Mouse (Mus musculus) frontal cortex, adult 2 months (tissue): ENCODE measurements around the gene Retreg3. TPM values are rescaled to one million over a fixed set of nuclear protein-coding genes. Genes with fewer than 3 reads are reported as not detected.
"Not testable (repeated sequence)": the region's sequence is repeated elsewhere in the genome, so short reads cannot be mapped to it uniquely, and the experiment has no call there.

Source experiments
- DNase-seq, 2 experiments: peaks; one replicate each; pipeline ENCODE4 v3.0.0; 2022; ENCODE audit warnings: low spot score in 1 of 2; ENCODE audit errors: extremely low spot score in 1 of 2
- polyA plus RNA-seq: library from polyadenylated mRNA; depleted of rRNA; stranded (reverse); fragments of >200 nt; gene quantifications from 2 replicates; pipeline ENCODE4 v1.2.3, GENCODE M21; 2012

Gene Retreg3
- polyA plus RNA-seq, 1 experiment: 66.5 TPM

GRCm38 (mm10) chr11:101149178-101150105, 29.7 kb upstream of the Retreg3 start:
- no peak for DNase-seq

GRCm38 (mm10) chr11:101148751-101149150, 29.1 kb upstream of the Retreg3 start:
- DNase-seq: no peak

- peak in 1 of 2 experiments; percentile 63 for DNase-seq
Measured at GRCm38 (mm10) chr11:101146377-101146776, 26.7 kb upstream of the Retreg3 start.

- DNase-seq: peak in 1 of 2 experiments; percentile 67
Measured at GRCm38 (mm10) chr11:101143338-101144225, 23.9 kb upstream of the Retreg3 start.

- DNase-seq: no peak
Measured at GRCm38 (mm10) chr11:101142215-101142967, 22.7 kb upstream of the Retreg3 start.

GRCm38 (mm10) chr11:101141088-101141487, 21.4 kb upstream of the Retreg3 start:
- no peak for DNase-seq

GRCm38 (mm10) chr11:101140164-101140819, 20.6 kb upstream of the Retreg3 start:
- no peak for DNase-seq

- no peak for DNase-seq
Measured at GRCm38 (mm10) chr11:101138536-101139181, 19.0 kb upstream of the Retreg3 start.

GRCm38 (mm10) chr11:101137000-101137399, 17.3 kb upstream of the Retreg3 start:
- no peak for DNase-seq

- no peak for DNase-seq
Measured at GRCm38 (mm10) chr11:101134217-101134865, 14.6 kb upstream of the Retreg3 start.

- DNase-seq: no peak
Measured at GRCm38 (mm10) chr11:101133037-101133436, 13.3 kb upstream of the Retreg3 start.

- no peak for DNase-seq
Measured at GRCm38 (mm10) chr11:101131701-101132100, 12.0 kb upstream of the Retreg3 start.

- DNase-seq: no peak
Measured at GRCm38 (mm10) chr11:101131187-101131586, 11.5 kb upstream of the Retreg3 start.

- DNase-seq: no peak
Measured at GRCm38 (mm10) chr11:101130056-101130756, 10.5 kb upstream of the Retreg3 start.

GRCm38 (mm10) chr11:101128996-101129577, 9.4 kb upstream of the Retreg3 start:
- DNase-seq: no peak

- DNase-seq: no peak
Measured at GRCm38 (mm10) chr11:101127075-101127474, 7.4 kb upstream of the Retreg3 start.

- not testable (repeated sequence) for DNase-seq
Measured at GRCm38 (mm10) chr11:101125008-101125407, 5.3 kb upstream of the Retreg3 start.

- not testable (repeated sequence) for DNase-seq
Measured at GRCm38 (mm10) chr11:101124494-101124893, 4.8 kb upstream of the Retreg3 start.
